Mouse (Mus musculus) stomach, postnatal 0 days (tissue): ENCODE results near the gene Gm5105.

Experiments
- CTCF ChIP-seq: IDR thresholded peaks from 2 replicates; pipeline ENCODE4 v1.5.1; 2016; ENCODE audit warnings: antibody characterized with exemption, low read depth, mild to moderate bottlenecking, moderate library complexity
- EP300 ChIP-seq: optimal IDR thresholded peaks from 2 replicates; pipeline ENCODE3; 2016; ENCODE audit warnings: antibody characterized with exemption

DNA sequence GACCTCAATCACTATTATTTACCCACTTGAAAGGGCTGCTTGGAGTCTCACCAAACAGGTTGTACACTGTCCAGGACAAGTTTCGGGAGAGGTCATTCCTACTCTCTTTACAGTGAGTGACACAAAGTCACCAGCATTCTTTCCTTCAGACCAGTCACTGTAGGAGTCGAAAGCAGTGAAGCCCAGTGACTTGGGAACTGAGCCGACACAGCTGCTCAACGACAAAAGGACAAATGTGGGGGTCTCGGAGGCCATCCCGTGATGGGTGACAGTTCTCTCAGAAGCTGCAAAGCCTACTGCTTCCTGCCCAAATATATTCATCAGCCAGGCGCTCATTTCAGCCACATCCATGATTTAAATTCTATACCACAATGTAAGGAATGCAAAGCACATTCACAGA, 10.2 kb downstream of the Gm5105 start:
- no peak for TF ChIP-seq CTCF
- no peak for TF ChIP-seq EP300
